Mouse (Mus musculus): ENCODE data around the gene Tti1.

Gene Tti1

DNA sequence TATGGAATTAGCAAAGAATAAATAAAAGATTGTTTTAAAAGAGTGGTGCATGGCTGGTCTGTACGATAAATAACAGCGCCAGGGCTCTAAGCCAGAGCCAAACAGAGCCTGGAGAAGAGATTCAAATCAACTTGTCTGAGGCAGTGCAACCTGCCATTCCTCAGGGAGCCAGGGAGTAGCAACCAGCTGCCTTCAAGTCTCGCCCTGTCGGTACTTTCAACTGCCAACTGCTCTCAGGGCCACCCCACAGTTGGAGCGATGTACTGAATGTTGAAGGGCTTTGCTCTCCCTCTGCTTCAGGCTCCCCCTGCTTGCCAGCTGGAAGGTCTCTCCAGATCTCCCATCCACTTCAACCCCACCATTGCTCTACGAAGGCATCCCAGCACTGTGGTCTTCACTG lies 58.1 kb downstream of the Tti1 start:
- DNase-seq = no peak

DNA sequence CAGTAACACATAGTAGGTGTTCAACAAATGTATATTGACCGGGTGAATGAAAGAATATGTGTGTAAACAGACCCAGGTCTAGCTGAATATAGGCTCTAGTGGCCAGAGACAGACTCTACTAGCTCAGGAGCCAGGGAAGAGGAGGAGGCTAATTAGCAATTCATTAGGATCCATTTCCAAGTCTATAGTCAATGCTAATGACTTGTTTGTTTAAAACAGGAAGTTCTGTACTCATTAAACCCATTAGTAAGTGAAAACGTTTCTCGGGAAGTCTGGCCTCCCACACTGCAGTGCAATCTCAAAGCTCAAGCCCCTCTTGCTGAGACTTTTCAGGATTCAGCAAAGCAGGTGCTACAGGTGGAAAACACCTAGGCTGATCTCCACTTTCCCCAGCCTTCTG lies 60.4 kb downstream of the Tti1 start:
- DNase-seq = no peak

- DNase-seq = no peak
Measured at GRCm38 (mm10) chr2:157957707-157958108, 70.5 kb downstream of the Tti1 start.

DNA sequence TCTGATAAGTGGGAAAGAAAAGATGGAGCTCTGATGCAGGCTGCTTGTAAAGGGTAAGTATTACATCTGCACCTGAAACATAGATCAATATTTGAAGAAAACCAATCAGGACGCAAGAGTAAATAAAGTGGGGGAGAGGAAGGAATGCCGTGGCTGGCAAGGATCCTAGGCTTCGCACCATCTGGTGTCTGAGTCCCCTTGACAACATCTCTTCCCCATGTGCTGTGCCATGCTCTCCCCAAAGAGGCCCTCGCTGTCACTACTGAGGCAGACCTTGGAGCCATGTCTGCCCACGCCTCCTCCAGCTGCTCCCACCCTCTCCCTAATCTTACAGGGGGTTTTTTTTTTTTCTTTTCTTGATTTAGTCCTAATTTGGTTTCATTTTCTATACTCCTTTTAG lies 74.3 kb downstream of the Tti1 start:
- no peak for DNase-seq

DNA sequence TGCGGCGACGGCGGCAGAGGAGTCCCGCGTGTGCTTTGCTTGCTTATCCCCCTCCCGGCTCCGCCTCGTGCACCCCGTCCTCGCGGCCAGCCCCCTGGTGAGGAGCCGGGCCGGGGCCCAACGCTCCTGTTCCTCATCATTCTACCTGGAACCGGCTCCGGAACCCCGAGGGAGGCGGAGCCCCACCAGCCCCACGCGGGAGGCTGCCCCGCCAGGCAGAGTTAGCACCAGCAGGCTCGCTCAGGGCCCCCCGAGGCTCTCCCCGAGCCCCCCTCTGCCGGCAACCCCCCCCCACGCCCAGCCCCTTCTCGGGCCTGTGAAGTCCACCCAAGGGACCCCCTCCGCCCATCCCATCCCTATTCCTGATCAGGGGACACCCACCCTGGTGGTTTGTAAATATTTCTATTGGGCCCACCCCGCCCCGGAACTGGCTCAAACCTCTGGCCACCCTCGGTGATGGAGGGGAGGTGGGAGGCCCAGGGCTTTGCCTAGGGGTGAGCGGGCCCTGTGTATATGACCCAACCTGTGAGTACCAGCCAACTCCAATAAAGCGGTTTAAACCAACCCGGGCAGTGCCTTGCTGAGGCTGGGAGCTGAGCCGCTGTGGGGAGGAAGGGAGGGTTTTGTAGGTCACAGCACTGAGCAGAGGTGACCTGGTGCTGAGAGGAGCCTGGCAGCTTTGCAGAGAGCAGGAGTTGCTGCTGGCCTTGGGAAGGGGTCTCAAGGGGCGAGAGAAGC lies 83.9 kb downstream of the Tti1 start:
- no peak for DNase-seq

- DNase-seq = peak; percentile 33 to 39
Measured at GRCm38 (mm10) chr2:157943514-157944155, 84.6 kb downstream of the Tti1 start.

- no peak for DNase-seq
Measured at GRCm38 (mm10) chr2:157940586-157941185, 87.5 kb downstream of the Tti1 start.

DNA sequence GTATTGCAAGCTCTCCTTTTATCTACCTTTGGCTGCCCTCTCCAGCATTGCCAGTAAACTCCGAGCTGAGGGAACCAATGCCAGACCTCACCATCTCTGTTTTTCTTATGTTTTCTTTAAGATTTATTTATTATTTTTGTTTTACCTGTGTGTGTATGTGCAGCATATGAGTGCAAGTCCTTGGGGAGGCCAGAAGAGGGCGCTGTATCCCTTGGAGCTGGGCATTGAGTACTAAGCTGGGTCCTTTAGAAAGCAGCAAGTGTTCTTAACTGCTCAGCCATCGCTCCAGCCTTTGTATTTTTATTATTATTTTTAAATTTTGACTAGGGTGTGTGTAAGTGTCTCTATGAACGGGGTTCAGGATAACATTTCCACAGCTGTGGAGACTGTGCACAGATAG lies 91.6 kb downstream of the Tti1 start:
- no peak for DNase-seq

DNA sequence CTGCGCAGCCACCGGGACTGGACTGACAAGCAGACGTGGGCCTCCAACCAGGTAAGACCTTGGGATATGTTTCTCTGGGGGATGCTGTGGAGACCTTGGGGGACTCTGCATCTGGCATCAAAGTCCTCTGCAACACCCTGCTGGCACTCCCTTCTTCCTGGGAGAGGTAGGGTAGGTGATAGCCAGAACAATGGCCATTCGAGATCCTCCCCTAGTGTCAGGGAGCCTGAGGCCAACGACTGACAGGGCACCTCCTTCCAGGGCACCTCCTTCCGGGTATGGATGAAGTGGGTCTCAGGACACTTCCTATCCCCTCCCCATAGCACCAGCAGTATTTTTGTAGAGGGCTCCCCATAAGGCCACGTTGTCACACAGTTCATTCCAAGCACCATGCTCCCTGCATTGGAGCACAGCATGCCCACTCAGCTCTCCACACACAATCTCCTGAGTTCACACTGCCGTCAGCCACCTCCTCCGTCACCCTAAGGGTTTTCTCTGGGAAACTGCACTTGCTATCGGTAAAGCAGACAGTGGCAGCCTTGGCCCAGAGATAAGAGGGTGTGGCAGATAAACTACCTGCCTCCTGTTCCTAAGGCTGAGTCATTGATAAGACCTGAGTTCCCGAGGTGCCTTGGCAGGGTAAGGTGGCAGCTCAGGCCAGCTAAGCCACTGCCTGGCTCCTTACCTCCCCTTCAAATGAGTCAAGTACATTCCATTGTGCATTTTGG lies 92.6 kb downstream of the Tti1 start:
- no peak for DNase-seq

DNA sequence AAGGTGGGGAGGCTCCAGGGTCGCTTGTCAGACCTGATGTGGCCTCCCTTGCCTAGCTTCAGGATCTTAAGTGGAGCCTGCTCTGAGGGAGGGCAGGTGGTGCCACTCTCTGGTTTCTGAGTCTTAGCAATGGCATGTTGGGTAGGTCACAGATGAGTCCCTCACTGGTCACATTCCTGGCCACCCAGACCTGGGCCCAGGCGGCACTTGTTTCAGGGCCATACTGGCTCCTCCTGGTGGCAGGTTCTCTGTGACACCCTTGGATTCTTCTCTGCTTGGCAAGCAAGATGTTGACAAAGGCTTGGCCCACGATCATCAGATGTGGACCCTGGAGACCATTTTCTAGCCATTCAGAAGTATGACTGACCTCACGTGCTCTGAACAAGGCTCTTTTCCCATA lies 95.6 kb downstream of the Tti1 start:
- DNase-seq = no peak
